Mouse (Mus musculus): ENCODE results near the gene Ecm1. TPM values are rescaled to one million over a fixed set of nuclear protein-coding genes. Genes with fewer than 3 reads are reported as not detected.
A peak's percentile ranks its signal among the peaks of the same experiment; 100 is the strongest.

The Ecm1 gene
- polyA plus RNA-seq, 1 experiment from 2014 or later: 85.0 TPM

GRCm38 (mm10) chr3:95701085-95701484, 38.3 kb downstream of the Ecm1 start:
- ATAC-seq (replicated peaks; ENCODE audit: insufficient number of reproducible peaks, low FRiP score, low TSS enrichment): no peak
- Histone ChIP-seq H3K4me2 (no peak overlapping the region), H3K36me3 (ENCODE audit: control insufficient read depth, insufficient read depth, low read length) (no peaks in the 10 kb centered on the region), H3K9ac (ENCODE audit: low read depth, low read length) (no peak overlapping the region), H3K4me1 (ENCODE audit: control insufficient read depth, insufficient read depth, low read length) (peaks cover 24% of the 10 kb centered on the region), H3K9me3 (replicated peaks; ENCODE audit: control insufficient read depth, low read length) (no peaks in the 10 kb centered on the region), H3K27ac (ENCODE audit: low read depth, low read length) (no peak overlapping the region; the same call in 1 of the 2 replicates), H3K4me3 (ENCODE audit: low read depth, low read length) (no peak overlapping the region), H3K27me3 (ENCODE audit: control insufficient read depth, insufficient read depth, low read length) (no peaks in the 10 kb centered on the region)
- WGBS (ENCODE audit: insufficient replicate concordance): 52% methylated on average over 2 of the region's 2 CpGs

- H3K4me1 ChIP-seq (ENCODE audit: control insufficient read depth, insufficient read depth, low read length): peaks cover 33% of the 10 kb centered on the region
- no peaks in the 10 kb centered on the region for H3K9me3 ChIP-seq (replicated peaks; ENCODE audit: control insufficient read depth, low read length)
- no peak for ATAC-seq (replicated peaks; ENCODE audit: insufficient number of reproducible peaks, low FRiP score, low TSS enrichment)
- H3K9ac ChIP-seq (ENCODE audit: low read depth, low read length): peak overlapping the region; percentile 39; the same call in 1 of the 2 replicates
- H3K27ac ChIP-seq (ENCODE audit: low read depth, low read length): no peak overlapping the region
- no peak overlapping the region for H3K4me2 ChIP-seq
- no peaks in the 10 kb centered on the region for H3K27me3 ChIP-seq (ENCODE audit: control insufficient read depth, insufficient read depth, low read length)
- no peak overlapping the region for H3K4me3 ChIP-seq (ENCODE audit: low read depth, low read length)
- no peaks in the 10 kb centered on the region for H3K36me3 ChIP-seq (ENCODE audit: control insufficient read depth, insufficient read depth, low read length)
- 61% methylated on average over 6 of the region's 6 CpGs for whole genome bisulfite sequencing (ENCODE audit: insufficient replicate concordance)
Observed at GRCm38 (mm10) chr3:95700233-95700681, 39.1 kb downstream of the Ecm1 start.

- H3K4me2 ChIP-seq: no peak overlapping the region
- H3K4me1 ChIP-seq (ENCODE audit: control insufficient read depth, insufficient read depth, low read length): peaks cover 49% of the 10 kb centered on the region
- no peak overlapping the region for H3K9ac ChIP-seq (ENCODE audit: low read depth, low read length)
- no peaks in the 10 kb centered on the region for H3K9me3 ChIP-seq (replicated peaks; ENCODE audit: control insufficient read depth, low read length)
- ATAC-seq (replicated peaks; ENCODE audit: insufficient number of reproducible peaks, low FRiP score, low TSS enrichment): no peak
- no peak overlapping the region for H3K4me3 ChIP-seq (ENCODE audit: low read depth, low read length)
- H3K27ac ChIP-seq (ENCODE audit: low read depth, low read length): no peak overlapping the region
- H3K36me3 ChIP-seq (ENCODE audit: control insufficient read depth, insufficient read depth, low read length): no peaks in the 10 kb centered on the region
- WGBS (ENCODE audit: insufficient replicate concordance): 90% methylated on average over 4 of the region's 4 CpGs
- H3K27me3 ChIP-seq (ENCODE audit: control insufficient read depth, insufficient read depth, low read length): no peaks in the 10 kb centered on the region
Observed at GRCm38 (mm10) chr3:95698286-95698685, 41.1 kb downstream of the Ecm1 start.

GRCm38 (mm10) chr3:95696360-95696759, 43.0 kb downstream of the Ecm1 start:
- ATAC-seq (replicated peaks; ENCODE audit: insufficient number of reproducible peaks, low FRiP score, low TSS enrichment): no peak
- H3K36me3 ChIP-seq (ENCODE audit: control insufficient read depth, insufficient read depth, low read length): no peaks in the 10 kb centered on the region
- peaks cover 55% of the 10 kb centered on the region for H3K4me1 ChIP-seq (ENCODE audit: control insufficient read depth, insufficient read depth, low read length)
- no peaks in the 10 kb centered on the region for H3K27me3 ChIP-seq (ENCODE audit: control insufficient read depth, insufficient read depth, low read length)
- no peak overlapping the region for H3K9ac ChIP-seq (ENCODE audit: low read depth, low read length)
- no peak overlapping the region for H3K4me3 ChIP-seq (ENCODE audit: low read depth, low read length)
- 9% methylated on average over 7 of the region's 7 CpGs for WGBS (ENCODE audit: insufficient replicate concordance)
- H3K27ac ChIP-seq (ENCODE audit: low read depth, low read length): peak overlapping the region; percentile 70
- no peaks in the 10 kb centered on the region for H3K9me3 ChIP-seq (replicated peaks; ENCODE audit: control insufficient read depth, low read length)
- H3K4me2 ChIP-seq: no peak overlapping the region

- H3K4me1 ChIP-seq (ENCODE audit: control insufficient read depth, insufficient read depth, low read length): peaks cover 51% of the 10 kb centered on the region
- no peaks in the 10 kb centered on the region for H3K36me3 ChIP-seq (ENCODE audit: control insufficient read depth, insufficient read depth, low read length)
- 41% methylated on average over 3 of the region's 3 CpGs for WGBS (ENCODE audit: insufficient replicate concordance)
- H3K4me2 ChIP-seq: no peak overlapping the region
- H3K27me3 ChIP-seq (ENCODE audit: control insufficient read depth, insufficient read depth, low read length): no peaks in the 10 kb centered on the region
- no peaks in the 10 kb centered on the region for H3K9me3 ChIP-seq (replicated peaks; ENCODE audit: control insufficient read depth, low read length)
- H3K27ac ChIP-seq (ENCODE audit: low read depth, low read length): peak overlapping the region; percentile 70
- no peak overlapping the region for H3K4me3 ChIP-seq (ENCODE audit: low read depth, low read length)
- ATAC-seq (replicated peaks; ENCODE audit: insufficient number of reproducible peaks, low FRiP score, low TSS enrichment): no peak
- no peak overlapping the region for H3K9ac ChIP-seq (ENCODE audit: low read depth, low read length)
Observed at GRCm38 (mm10) chr3:95695796-95696195, 43.6 kb downstream of the Ecm1 start.

GRCm38 (mm10) chr3:95694808-95695703, 44.3 kb downstream of the Ecm1 start:
- 61% methylated on average over 11 of the region's 11 CpGs for WGBS (ENCODE audit: insufficient replicate concordance)
- no peaks in the 10 kb centered on the region for H3K27me3 ChIP-seq (ENCODE audit: control insufficient read depth, insufficient read depth, low read length)
- no peaks in the 10 kb centered on the region for H3K36me3 ChIP-seq (ENCODE audit: control insufficient read depth, insufficient read depth, low read length)
- no peak overlapping the region for H3K4me3 ChIP-seq (ENCODE audit: low read depth, low read length)
- peak overlapping the region; percentile 7; the same call in 1 of the 2 replicates for H3K4me2 ChIP-seq
- peaks cover 49% of the 10 kb centered on the region for H3K4me1 ChIP-seq (ENCODE audit: control insufficient read depth, insufficient read depth, low read length)
- no peaks in the 10 kb centered on the region for H3K9me3 ChIP-seq (replicated peaks; ENCODE audit: control insufficient read depth, low read length)
- H3K27ac ChIP-seq (ENCODE audit: low read depth, low read length): peak overlapping the region; percentile 78
- H3K9ac ChIP-seq (ENCODE audit: low read depth, low read length): no peak overlapping the region
- no peak for ATAC-seq (replicated peaks; ENCODE audit: insufficient number of reproducible peaks, low FRiP score, low TSS enrichment)

- H3K36me3 ChIP-seq (ENCODE audit: control insufficient read depth, insufficient read depth, low read length): no peaks in the 10 kb centered on the region
- no peaks in the 10 kb centered on the region for H3K27me3 ChIP-seq (ENCODE audit: control insufficient read depth, insufficient read depth, low read length)
- no peak for ATAC-seq (replicated peaks; ENCODE audit: insufficient number of reproducible peaks, low FRiP score, low TSS enrichment)
- no peak overlapping the region for H3K4me3 ChIP-seq (ENCODE audit: low read depth, low read length)
- H3K4me2 ChIP-seq: no peak overlapping the region
- peaks cover 58% of the 10 kb centered on the region for H3K4me1 ChIP-seq (ENCODE audit: control insufficient read depth, insufficient read depth, low read length)
- 51% methylated on average over 11 of the region's 11 CpGs for WGBS (ENCODE audit: insufficient replicate concordance)
- H3K9ac ChIP-seq (ENCODE audit: low read depth, low read length): no peak overlapping the region
- peak overlapping the region; percentile 47 for H3K27ac ChIP-seq (ENCODE audit: low read depth, low read length)
- no peaks in the 10 kb centered on the region for H3K9me3 ChIP-seq (replicated peaks; ENCODE audit: control insufficient read depth, low read length)
Observed at GRCm38 (mm10) chr3:95693821-95694807, 45.3 kb downstream of the Ecm1 start.

GRCm38 (mm10) chr3:95692677-95693076, 46.7 kb downstream of the Ecm1 start:
- H3K4me2 ChIP-seq: no peak overlapping the region
- H3K27ac ChIP-seq (ENCODE audit: low read depth, low read length): peak overlapping the region; percentile 47
- no peaks in the 10 kb centered on the region for H3K27me3 ChIP-seq (ENCODE audit: control insufficient read depth, insufficient read depth, low read length)
- H3K4me3 ChIP-seq (ENCODE audit: low read depth, low read length): no peak overlapping the region
- 38% methylated on average over 6 of the region's 6 CpGs for WGBS (ENCODE audit: insufficient replicate concordance)
- no peak overlapping the region for H3K9ac ChIP-seq (ENCODE audit: low read depth, low read length)
- no peaks in the 10 kb centered on the region for H3K9me3 ChIP-seq (replicated peaks; ENCODE audit: control insufficient read depth, low read length)
- H3K36me3 ChIP-seq (ENCODE audit: control insufficient read depth, insufficient read depth, low read length): no peaks in the 10 kb centered on the region
- H3K4me1 ChIP-seq (ENCODE audit: control insufficient read depth, insufficient read depth, low read length): peaks cover 67% of the 10 kb centered on the region
- ATAC-seq (replicated peaks; ENCODE audit: insufficient number of reproducible peaks, low FRiP score, low TSS enrichment): no peak
